Mouse (Mus musculus): ENCODE results near the gene Itgb2.

The Itgb2 gene

DNA sequence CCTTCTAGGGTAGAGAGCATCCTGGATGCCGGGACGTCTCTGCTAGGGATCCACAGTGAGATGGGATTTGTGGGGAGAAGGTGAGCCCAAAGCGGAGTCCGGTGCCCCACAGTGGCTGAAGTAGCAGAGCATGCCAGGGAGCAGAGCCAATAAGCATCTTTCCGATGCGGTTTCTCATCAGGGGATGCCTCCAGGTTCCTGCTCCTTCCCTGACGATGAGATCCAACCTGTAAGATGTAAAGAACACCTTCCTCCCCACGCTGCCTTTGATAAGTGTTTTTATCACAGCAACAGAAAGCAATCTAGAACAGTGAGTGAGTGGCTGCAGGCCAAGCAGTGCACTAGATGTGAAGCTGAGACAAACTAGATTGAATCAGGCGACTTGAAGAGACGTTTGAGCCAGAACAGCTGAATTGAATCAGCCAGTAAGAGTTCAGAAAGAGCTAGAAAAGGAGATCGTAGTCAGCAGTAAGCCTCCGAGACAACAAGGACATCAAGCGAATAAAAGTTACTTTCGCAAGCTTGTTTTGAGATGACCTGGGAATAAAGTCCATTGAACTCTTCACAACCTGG, 13.6 kb upstream of the Itgb2 start:
- DNase-seq (ENCODE audit: low spot score), result peak; percentile 25

DNA sequence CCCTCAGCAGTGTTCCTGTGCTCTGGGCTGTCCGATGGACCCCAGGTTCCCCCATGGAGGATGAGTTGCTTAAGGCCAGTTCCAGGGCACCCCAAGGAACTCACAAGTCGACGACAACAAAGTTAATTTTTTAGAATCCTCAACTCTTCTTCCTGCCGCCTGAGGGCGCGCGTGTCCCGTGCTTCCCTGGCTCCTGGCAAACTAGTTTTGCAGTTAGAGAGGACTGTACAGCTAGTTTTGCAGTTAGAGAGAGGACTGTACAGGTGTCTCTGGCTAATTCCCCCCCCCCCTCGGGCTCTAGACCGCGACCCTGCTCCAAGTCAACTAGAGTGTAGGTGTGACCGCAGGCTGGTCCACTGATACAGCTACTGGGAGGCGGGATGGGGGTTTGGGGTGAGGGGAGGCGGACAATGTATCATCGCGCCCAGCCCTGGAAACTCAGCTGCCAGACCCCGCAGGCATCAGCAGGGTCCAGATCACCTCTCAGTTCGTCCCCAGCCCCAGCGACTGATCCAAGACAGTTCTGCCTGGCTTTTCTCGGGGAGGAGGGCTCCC, 12.9 kb upstream of the Itgb2 start:
- peak; percentile 75 for DNase-seq (ENCODE audit: low spot score)

- no peak for DNase-seq (ENCODE audit: low spot score)
Measured at GRCm38 (mm10) chr10:77517801-77518200, 12.3 kb upstream of the Itgb2 start.

- DNase-seq (ENCODE audit: low spot score), result no peak
Measured at GRCm38 (mm10) chr10:77519191-77519590, 10.9 kb upstream of the Itgb2 start.

- DNase-seq (ENCODE audit: low spot score), result no peak
Measured at GRCm38 (mm10) chr10:77520497-77520896, 9.6 kb upstream of the Itgb2 start.

- DNase-seq (ENCODE audit: low spot score), result peak; percentile 33
Measured at GRCm38 (mm10) chr10:77522021-77522731, 7.9 kb upstream of the Itgb2 start.

DNA sequence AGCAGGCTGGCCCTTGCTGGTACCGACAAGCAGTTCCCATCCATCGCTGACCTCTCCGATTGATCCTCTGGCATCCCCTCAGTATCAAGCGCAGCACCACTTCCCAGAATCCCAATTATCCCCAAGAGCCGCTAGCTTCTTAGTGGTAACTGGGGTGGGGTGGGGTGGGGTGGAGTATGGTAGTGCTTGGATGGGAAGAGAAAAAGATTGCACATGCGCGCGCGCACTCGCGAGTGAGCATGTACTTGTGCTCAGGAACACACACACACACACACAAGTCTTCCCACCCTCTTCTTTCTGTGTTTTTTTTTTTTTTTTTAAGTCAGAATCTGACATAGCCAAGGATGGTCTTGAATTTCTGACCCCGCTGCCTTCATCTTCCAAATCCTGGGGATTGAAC, 7.3 kb upstream of the Itgb2 start:
- DNase-seq (ENCODE audit: low spot score), result no peak

- DNase-seq (ENCODE audit: low spot score), result no peak
Measured at GRCm38 (mm10) chr10:77523321-77523720, 6.7 kb upstream of the Itgb2 start.

DNA sequence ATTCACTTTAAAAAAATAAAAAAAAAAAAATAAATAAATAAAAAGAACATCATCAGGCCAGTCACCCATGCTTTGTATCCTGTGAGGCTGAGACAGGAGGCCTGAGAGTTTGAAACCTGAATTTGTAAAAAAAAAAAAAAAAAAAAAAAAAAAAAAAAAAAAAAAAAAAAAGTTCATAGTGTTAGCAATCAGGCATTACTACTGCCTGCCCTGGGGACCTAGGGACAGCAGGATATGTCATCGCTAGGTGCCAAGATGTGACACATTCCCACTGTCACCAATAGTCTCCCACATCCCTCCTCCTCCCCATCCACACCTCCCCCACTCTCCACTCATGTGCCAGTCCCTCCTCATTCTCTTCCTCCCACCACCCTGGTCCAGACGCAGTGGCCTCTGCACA, 3.6 kb upstream of the Itgb2 start:
- DNase-seq (ENCODE audit: low spot score), result no peak

DNA sequence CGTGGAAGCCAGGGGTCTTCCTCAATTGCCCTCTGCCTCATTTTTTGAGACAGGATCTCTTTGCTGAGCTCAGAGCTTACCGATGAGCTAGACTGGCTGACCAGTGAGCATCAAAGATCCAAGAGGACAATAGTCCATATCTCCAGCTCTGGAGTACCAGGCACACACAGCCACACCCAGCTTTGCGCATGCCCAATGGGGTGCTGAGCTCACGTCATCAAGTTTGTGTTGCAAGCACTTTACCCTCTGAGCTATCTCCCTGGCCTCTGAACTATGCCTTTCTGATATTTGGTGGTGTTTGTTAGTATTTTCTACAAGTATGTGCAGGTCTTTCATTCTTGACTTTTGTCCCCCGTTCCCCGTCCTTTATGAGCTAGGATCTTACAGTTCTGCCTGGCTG, 1.4 kb upstream of the Itgb2 start:
- DNase-seq (ENCODE audit: low spot score), result no peak

- no peak for DNase-seq (ENCODE audit: low spot score)
Measured at GRCm38 (mm10) chr10:77531026-77532019, 1.3 kb downstream of the Itgb2 start.

- no peak for DNase-seq (ENCODE audit: low spot score)
Measured at GRCm38 (mm10) chr10:77532020-77532413, 2.0 kb downstream of the Itgb2 start.

GRCm38 (mm10) chr10:77536727-77537126, 6.7 kb downstream of the Itgb2 start:
- no peak for DNase-seq (ENCODE audit: low spot score)

- no peak for DNase-seq (ENCODE audit: low spot score)
Measured at GRCm38 (mm10) chr10:77537215-77538209, 7.5 kb downstream of the Itgb2 start.

DNA sequence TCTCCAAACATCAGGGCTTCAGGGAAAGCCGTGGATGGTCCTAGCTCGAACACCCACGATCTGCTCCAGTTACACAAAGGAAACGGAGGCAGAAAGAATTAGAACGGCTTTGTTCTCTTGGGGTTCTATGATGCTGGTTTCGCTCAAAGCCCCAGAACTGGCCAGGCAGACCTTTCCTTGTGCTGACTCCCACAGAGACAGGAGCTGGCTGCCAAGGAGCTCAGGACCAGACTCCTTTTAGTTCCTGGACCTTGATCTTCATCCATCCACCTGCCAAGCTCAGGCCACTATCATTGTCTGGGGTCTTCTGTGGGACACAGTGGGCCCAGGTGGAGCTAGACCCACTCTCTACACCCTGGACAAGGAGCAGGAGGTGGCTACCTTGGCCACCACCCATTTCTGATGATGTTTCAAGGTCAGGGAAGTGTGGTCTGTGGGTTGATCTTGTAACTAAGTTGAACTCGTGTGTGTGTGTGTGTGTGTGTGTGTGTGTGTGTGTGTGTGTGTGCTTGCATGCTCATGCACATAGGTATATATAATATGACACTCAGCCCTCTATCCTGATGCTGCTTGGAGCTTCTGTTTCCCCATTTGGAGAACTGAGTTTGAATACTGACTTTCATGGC, 9.4 kb downstream of the Itgb2 start:
- no peak for DNase-seq (ENCODE audit: low spot score)

DNA sequence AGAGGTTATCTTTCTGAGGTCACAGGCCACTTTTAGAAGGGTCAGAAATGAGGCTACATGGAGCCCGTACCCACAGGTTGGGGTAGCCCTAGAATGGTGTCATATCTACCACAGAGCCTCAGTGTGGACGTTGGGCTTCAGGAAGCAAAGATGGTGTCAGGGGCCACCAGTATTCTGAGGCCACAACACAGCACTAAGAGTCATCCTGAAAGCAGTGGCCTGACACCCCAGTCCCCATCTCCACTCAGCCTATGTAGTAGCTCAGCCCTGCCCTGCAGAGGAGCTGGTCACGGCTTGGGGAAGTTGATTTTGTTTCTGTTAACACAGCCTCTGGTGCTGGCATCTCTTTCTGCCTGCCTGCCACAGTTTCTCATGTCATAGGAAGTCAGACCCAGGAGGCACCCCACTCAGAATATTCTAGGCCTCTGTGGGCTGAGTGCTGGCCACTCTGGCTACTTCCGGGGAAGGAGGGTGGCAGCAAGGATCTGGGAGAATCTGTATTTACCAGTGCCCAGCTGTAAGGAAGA, 10.6 kb downstream of the Itgb2 start:
- DNase-seq (ENCODE audit: low spot score), result no peak

DNA sequence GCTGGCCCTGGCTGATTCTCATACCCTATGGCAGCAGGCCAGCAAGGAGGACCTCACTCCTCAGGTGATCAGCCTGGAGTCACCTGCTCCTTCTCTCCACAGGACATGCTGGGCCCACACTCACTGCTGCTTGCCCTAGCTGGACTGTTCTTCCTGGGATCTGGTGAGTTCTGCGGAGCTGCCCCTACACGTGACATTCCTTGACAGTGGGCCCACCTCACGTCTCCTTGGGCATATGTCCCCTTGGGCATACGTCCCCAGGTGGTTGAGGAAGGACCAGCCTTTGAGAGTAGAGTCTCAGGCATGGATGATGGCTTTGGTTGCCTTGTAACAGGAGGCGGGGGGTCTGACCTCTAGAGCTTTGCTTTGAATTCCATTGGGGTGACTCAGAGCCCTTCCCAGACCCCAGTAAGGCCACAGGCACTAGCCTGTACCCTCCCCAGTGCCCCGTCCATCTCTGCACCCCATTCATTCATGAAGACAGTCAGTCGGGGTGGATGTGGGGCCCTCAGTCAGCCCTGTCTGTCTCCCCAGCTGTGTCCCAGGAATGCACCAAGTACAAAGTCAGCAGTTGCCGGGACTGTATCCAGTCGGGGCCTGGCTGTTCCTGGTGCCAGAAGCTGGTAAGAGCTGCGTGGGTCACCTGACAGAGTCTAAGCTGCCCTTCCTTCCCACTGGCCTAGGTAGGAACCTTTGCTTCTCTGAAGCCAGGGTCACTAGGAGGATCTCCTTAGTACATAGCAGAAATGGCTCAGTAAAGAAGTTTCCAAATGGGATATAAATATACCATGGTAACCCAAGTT, 12.0 kb downstream of the Itgb2 start:
- no peak for DNase-seq (ENCODE audit: low spot score)

- DNase-seq (ENCODE audit: low spot score), result peak; percentile 74
Measured at GRCm38 (mm10) chr10:77543226-77543625, 13.2 kb downstream of the Itgb2 start.

DNA sequence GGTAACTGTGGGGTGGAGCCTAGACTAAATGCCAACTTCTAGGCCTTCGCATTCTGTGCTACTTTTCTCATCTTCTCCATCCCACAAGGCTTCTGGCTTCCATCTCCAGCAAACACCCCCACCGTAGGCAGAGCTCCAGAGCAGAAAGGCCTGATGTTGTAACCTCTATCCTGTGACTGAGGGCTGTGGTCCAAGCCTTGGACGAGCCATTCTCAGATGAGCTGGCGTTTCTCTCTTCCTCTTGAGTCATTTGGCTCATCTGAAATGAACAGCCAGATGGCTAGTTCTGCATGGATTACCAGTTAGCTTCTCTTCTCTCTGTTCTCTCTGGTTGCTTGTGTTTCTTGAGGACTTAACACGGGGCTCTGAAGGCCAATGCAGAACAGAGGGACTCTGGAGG, 14.9 kb downstream of the Itgb2 start:
- no peak for DNase-seq (ENCODE audit: low spot score)

DNA sequence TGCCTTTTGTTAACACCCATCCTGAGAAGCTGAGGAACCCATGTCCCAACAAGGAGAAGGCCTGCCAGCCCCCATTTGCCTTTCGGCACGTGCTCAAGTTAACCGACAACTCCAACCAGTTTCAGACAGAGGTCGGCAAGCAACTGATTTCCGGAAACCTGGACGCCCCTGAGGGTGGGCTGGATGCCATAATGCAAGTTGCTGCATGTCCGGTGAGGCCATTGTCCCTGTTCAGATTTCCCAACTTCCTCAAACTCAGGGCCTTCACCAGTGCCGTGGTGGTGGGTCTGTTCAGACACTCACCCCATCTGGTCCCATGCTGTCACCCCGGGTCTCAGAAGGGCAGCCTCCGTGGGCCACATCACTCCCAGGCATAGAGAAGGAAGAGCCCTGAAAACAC, 18.5 kb downstream of the Itgb2 start:
- no peak for DNase-seq (ENCODE audit: low spot score)

All from retina, embryonic 14.5 days (tissue).